19 mouse cellular contexts compared by ENCODE assay signal in genomic region chr11:37913161-37913560, GRCm38 (mm10).
"Had no signal": no experiment of that assay in that cellular context is flagged by ENCODE, and none has a peak within 500 bp of the region (broad histone marks: within the 10 kb centered on the region; RNA-seq: fewer than 3 reads in every experiment).

No protein-coding gene starts in this region.

- DNase-seq: kidney, adult 2 months; kidney, postnatal 25 days; layer of hippocampus, adult 9-11 months; liver, postnatal 0 days; midbrain, embryonic 14.5 days; right cerebral cortex, adult 18-20 months; right cerebral cortex, postnatal 14 days; right cerebral cortex, postnatal 4 days; thymus, adult 2 months; thymus, postnatal 14 days; thymus, postnatal 4 days had no signal

- H3K9ac ChIP-seq: limb, embryonic 15.5 days; liver, embryonic 14.5 days; liver, postnatal 0 days had no signal

- H3K27me3 ChIP-seq: limb, embryonic 15.5 days; megakaryocyte, embryonic 14.5 days had no signal

- H3K4me3 ChIP-seq: layer of hippocampus, adult 2 months; limb, embryonic 15.5 days; megakaryocyte, embryonic 14.5 days; midbrain, embryonic 10.5 days had no signal

- H3K27ac ChIP-seq: kidney, postnatal 0 days; layer of hippocampus, adult 2 months; limb, embryonic 15.5 days; liver, embryonic 14.5 days; midbrain, embryonic 10.5 days; stomach, postnatal 0 days had no signal

- H3K9me3 ChIP-seq: limb, embryonic 15.5 days; megakaryocyte, embryonic 14.5 days; midbrain, embryonic 10.5 days had no signal

- H3K36me3 ChIP-seq: limb, embryonic 15.5 days; midbrain, embryonic 10.5 days had no signal

- ATAC-seq: liver, postnatal 0 days had no signal

- H3K4me1 ChIP-seq: limb, embryonic 15.5 days; megakaryocyte, embryonic 14.5 days; midbrain, embryonic 10.5 days had no signal

- H3K4me2 ChIP-seq: limb, embryonic 15.5 days; liver, embryonic 11.5 days had no signal
